Mouse (Mus musculus) urinary bladder, adult 18-20 months (tissue): Measurements from ENCODE around the gene Fscn3.

Source experiments
- DNase-seq, 2 experiments: peaks; one replicate each; pipeline ENCODE4 v3.0.0; 2022; ENCODE audit warnings: low spot score in 2 of 2, mixed read lengths in 2 of 2

Fscn3 gene

GRCm38 (mm10) chr6:28486471-28486870 lies 58.9 kb downstream of the Fscn3 start:
- no peak for DNase-seq

DNA sequence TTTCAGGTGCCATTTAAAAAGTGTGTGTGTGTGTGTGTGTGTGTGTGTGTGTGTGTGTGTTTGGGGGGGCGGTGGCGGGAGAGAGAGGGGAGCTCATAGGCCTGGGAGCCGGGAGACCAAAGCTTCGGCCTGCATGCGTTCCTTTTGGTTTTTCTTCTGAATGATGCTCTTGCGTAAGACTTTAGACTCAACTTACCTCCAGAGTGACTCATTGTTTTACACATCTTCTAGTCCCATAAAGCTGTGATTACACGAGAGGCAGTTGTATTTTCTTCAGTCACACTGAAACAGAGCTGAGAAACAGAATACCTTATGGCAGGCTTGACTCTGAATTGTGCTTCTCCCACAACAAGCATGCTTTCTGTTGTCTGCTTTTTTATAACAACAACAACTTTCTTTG lies 59.3 kb downstream of the Fscn3 start:
- no peak for DNase-seq
